Comparison of ENCODE assay signal across 27 mouse cellular contexts in genomic region chr1:193002307-193002706, GRCm38 (mm10). TPM values are rescaled to one million over a fixed set of nuclear protein-coding genes. Genes with fewer than 3 reads are reported as not detected.
A peak's percentile ranks its signal among the peaks of the same experiment; 100 is the strongest.
DNase-seq lines count a peak whose midpoint lies in the region; ATAC-seq and TF ChIP-seq lines count a peak whose summit lies in the region.
"Had no signal": no experiment of that assay in that cellular context is flagged by ENCODE, and none has a peak within 500 bp of the region (broad histone marks: within the 10 kb centered on the region; RNA-seq: fewer than 3 reads in every experiment).

No protein-coding gene starts in this region.

- H3K9ac ChIP-seq in heart, embryonic 11.5 days (ENCODE audit: low read depth, low read length): no peak overlapping the region
- no peak overlapping the region for H3K9ac ChIP-seq in MEL (ENCODE audit: control insufficient read depth, low read depth, low read length, poor library complexity, severe bottlenecking)
- H3K9ac ChIP-seq in liver, embryonic 16.5 days (ENCODE audit: low read depth, low read length): peak overlapping the region; percentile 33; the same call in 1 of the 2 replicates
- H3K9ac ChIP-seq in stomach, postnatal 0 days (ENCODE audit: low read length): no peak overlapping the region
- H3K9ac ChIP-seq: embryonic facial prominence, embryonic 12.5 days; heart, embryonic 12.5 days; hindbrain, embryonic 13.5 days; lung, embryonic 14.5 days; stomach, embryonic 15.5 days had no signal

- DNase-seq in heart, adult 18-20 months: no peak
- peak; percentile 30 for DNase-seq in MEL (ENCODE audit: low read depth, low spot score)
- no peak for DNase-seq in stomach, postnatal 0 days (ENCODE audit: low spot score)
- DNase-seq in adrenal gland, postnatal 25 days: no peak
- DNase-seq: adrenal gland, adult 2 months; cerebellum, adult 8-10 months; cerebellum, postnatal 25 days; gastrocnemius, postnatal 14 days; heart, postnatal 4 days; kidney, adult 18-20 months; layer of hippocampus, postnatal 36 days; left cerebral cortex, postnatal 4 days; lung, embryonic 14.5 days; midbrain, embryonic 14.5 days; thymus, postnatal 25 days had no signal

- no peak for TF ChIP-seq POLR2A in MEL (IDR thresholded peaks at IDR 0.05; ENCODE audit: control insufficient read depth in 1 of 2, insufficient read depth in 1 of 2, low read depth in 1 of 2, low read length in 2 of 2, poor library complexity in 1 of 2)

- H3K27ac ChIP-seq in heart, embryonic 11.5 days (ENCODE audit: low read depth, low read length): 0 out of 2 replicates have a peak overlapping the region, but pooled peaks have one; percentile 22
- H3K27ac ChIP-seq in MEL (ENCODE audit: control insufficient read depth, low read depth, low read length): peak overlapping the region; percentile 10
- peak overlapping the region; percentile 95 for H3K27ac ChIP-seq in liver, embryonic 16.5 days (ENCODE audit: low read length)
- H3K27ac ChIP-seq in stomach, postnatal 0 days (replicated peaks): no peak overlapping the region
- H3K27ac ChIP-seq: embryonic facial prominence, embryonic 12.5 days; hindbrain, embryonic 13.5 days; stomach, embryonic 15.5 days had no signal

- H3K79me2 ChIP-seq in MEL (ENCODE audit: control insufficient read depth, insufficient read depth, low read length, poor library complexity): no peaks in the 10 kb centered on the region

- no peaks in the 10 kb centered on the region for H3K27me3 ChIP-seq in heart, embryonic 11.5 days (ENCODE audit: control insufficient read depth, insufficient read depth, low read length)
- no peaks in the 10 kb centered on the region for H3K27me3 ChIP-seq in MEL (ENCODE audit: control insufficient read depth in 1 of 2, insufficient read depth in 2 of 2, low read length in 2 of 2)
- no peaks in the 10 kb centered on the region for H3K27me3 ChIP-seq in liver, embryonic 16.5 days (ENCODE audit: control insufficient read depth, insufficient read depth, low read depth, low read length)
- no peaks in the 10 kb centered on the region for H3K27me3 ChIP-seq in stomach, postnatal 0 days (ENCODE audit: control insufficient read depth, insufficient read depth, low read length)
- H3K27me3 ChIP-seq: embryonic facial prominence, embryonic 12.5 days; heart, embryonic 12.5 days; hindbrain, embryonic 13.5 days; stomach, embryonic 15.5 days had no signal

- no peaks in the 10 kb centered on the region for H3K4me1 ChIP-seq in heart, embryonic 11.5 days (ENCODE audit: control insufficient read depth, insufficient read depth, low read length)
- H3K4me1 ChIP-seq in MEL (ENCODE audit: control insufficient read depth in 1 of 2, insufficient read depth in 2 of 2, low read length in 2 of 2): peaks cover 4 to 10% of the 10 kb centered on the region in 2 experiments; a peak in 2 of 4 replicates
- H3K4me1 ChIP-seq in liver, embryonic 16.5 days (ENCODE audit: control insufficient read depth, low read depth, low read length): peaks cover 38% of the 10 kb centered on the region
- H3K4me1 ChIP-seq in stomach, postnatal 0 days (replicated peaks; ENCODE audit: control insufficient read depth, insufficient read depth): no peaks in the 10 kb centered on the region
- H3K4me1 ChIP-seq: embryonic facial prominence, embryonic 12.5 days; hindbrain, embryonic 13.5 days; stomach, embryonic 15.5 days had no signal

- H3K4me2 ChIP-seq in heart, embryonic 11.5 days: no peak overlapping the region
- peak overlapping the region; percentile 53 for H3K4me2 ChIP-seq in liver, embryonic 16.5 days (ENCODE audit: low read depth, low read length)
- no peak overlapping the region for H3K4me2 ChIP-seq in stomach, postnatal 0 days (replicated peaks; ENCODE audit: low read depth)
- H3K4me2 ChIP-seq: embryonic facial prominence, embryonic 12.5 days; heart, embryonic 12.5 days; hindbrain, embryonic 13.5 days; lung, embryonic 14.5 days; stomach, embryonic 15.5 days had no signal

- no peaks in the 10 kb centered on the region for H3K9me3 ChIP-seq in heart, embryonic 11.5 days (replicated peaks; ENCODE audit: control insufficient read depth, low read length)
- H3K9me3 ChIP-seq in MEL (replicated peaks; ENCODE audit: insufficient read depth, low read length): no peaks in the 10 kb centered on the region
- no peaks in the 10 kb centered on the region for H3K9me3 ChIP-seq in liver, embryonic 16.5 days (replicated peaks; ENCODE audit: control insufficient read depth, low read length)
- no peaks in the 10 kb centered on the region for H3K9me3 ChIP-seq in stomach, postnatal 0 days (ENCODE audit: control insufficient read depth, low read length)
- H3K9me3 ChIP-seq: embryonic facial prominence, embryonic 12.5 days; heart, embryonic 12.5 days; hindbrain, embryonic 13.5 days; stomach, embryonic 15.5 days had no signal

- no peak for TF ChIP-seq RAD21 in MEL (IDR thresholded peaks at IDR 0.05; ENCODE audit: low read depth, low read length)

- H3K4me3 ChIP-seq in heart, embryonic 11.5 days (ENCODE audit: low read depth, low read length): no peak overlapping the region
- no peak overlapping the region for H3K4me3 ChIP-seq in MEL (ENCODE audit: control insufficient read depth in 1 of 2, insufficient read depth in 1 of 2, low read depth in 2 of 2, low read length in 2 of 2)
- H3K4me3 ChIP-seq in liver, embryonic 16.5 days (ENCODE audit: low read depth, low read length): 0 out of 2 replicates have a peak overlapping the region, but pooled peaks have one; percentile 16
- H3K4me3 ChIP-seq in stomach, postnatal 0 days (ENCODE audit: low read depth, low read length): no peak overlapping the region
- H3K4me3 ChIP-seq: embryonic facial prominence, embryonic 12.5 days; heart, embryonic 12.5 days; hindbrain, embryonic 13.5 days; stomach, embryonic 15.5 days had no signal

- no peak for TF ChIP-seq CTCF in MEL (IDR thresholded peaks at IDR 0.05 in 2 of 3, conservative IDR thresholded peaks at IDR 0.05 in 1 of 3; ENCODE audit: control insufficient read depth in 1 of 3, insufficient read depth in 1 of 3, low read depth in 2 of 3, low read length in 3 of 3, poor library complexity in 1 of 3, severe bottlenecking in 1 of 3)
- TF ChIP-seq CTCF in stomach, postnatal 0 days (IDR thresholded peaks at IDR 0.05; ENCODE audit: low read depth): no peak

- H3K36me3 ChIP-seq in heart, embryonic 11.5 days (ENCODE audit: control insufficient read depth, insufficient read depth, low read length): no peaks in the 10 kb centered on the region
- H3K36me3 ChIP-seq in MEL (ENCODE audit: control insufficient read depth in 1 of 2, insufficient read depth in 2 of 2, low read length in 2 of 2): peaks cover 0 to 12% of the 10 kb centered on the region in 2 experiments; a peak in 2 of 4 replicates
- no peaks in the 10 kb centered on the region for H3K36me3 ChIP-seq in liver, embryonic 16.5 days (ENCODE audit: control insufficient read depth, insufficient read depth)
- no peaks in the 10 kb centered on the region for H3K36me3 ChIP-seq in stomach, postnatal 0 days (ENCODE audit: control insufficient read depth, insufficient read depth, low read length)
- H3K36me3 ChIP-seq: embryonic facial prominence, embryonic 12.5 days; heart, embryonic 12.5 days; hindbrain, embryonic 13.5 days; stomach, embryonic 15.5 days had no signal

- WGBS in heart, embryonic 11.5 days (ENCODE audit: insufficient replicate concordance): 76% methylated on average over 4 of the region's 4 CpGs
- WGBS in liver, embryonic 16.5 days (ENCODE audit: insufficient replicate concordance): 59% methylated on average over 4 of the region's 4 CpGs
- WGBS in stomach, postnatal 0 days: 77% methylated on average over 4 of the region's 4 CpGs

- TF ChIP-seq EP300 in MEL (IDR thresholded peaks at IDR 0.05; ENCODE audit: low read depth in 1 of 2, low read length in 2 of 2): no peak
- no peak for TF ChIP-seq EP300 in stomach, postnatal 0 days (optimal IDR thresholded peaks at IDR 0.05)

- no peak for ATAC-seq in heart, embryonic 11.5 days (replicated peaks; ENCODE audit: insufficient number of reproducible peaks, low FRiP score, low TSS enrichment)
- ATAC-seq in granulocyte monocyte progenitor cell, adult 5-6 weeks (replicated peaks; ENCODE audit: poor library complexity, severe bottlenecking): peak; percentile 86
- no peak for ATAC-seq in liver, embryonic 16.5 days (ENCODE audit: low read depth)
- ATAC-seq in stomach, postnatal 0 days (ENCODE audit: low FRiP score, low TSS enrichment): no peak
- ATAC-seq in inflammation-experienced regulatory T-cells, adult 6 months: no peak
- ATAC-seq: CD4-positive, CD25-positive, alpha-beta regulatory T cell, adult 4 months; forebrain, embryonic 16.5 days had no signal

TF ChIP-seq in MEL, 35 proteins besides CTCF, POLR2A, EP300 and RAD21 (continues in another document):
- no peak for TF ChIP-seq ELF1 (IDR thresholded peaks at IDR 0.05; ENCODE audit: low read depth, low read length)
- no peak for TF ChIP-seq MAZ (IDR thresholded peaks at IDR 0.05; ENCODE audit: low read depth, low read length)
- TF ChIP-seq JUND (IDR thresholded peaks at IDR 0.05; ENCODE audit: low read depth, low read length): no peak
- no peak for TF ChIP-seq USF1 (IDR thresholded peaks at IDR 0.05; ENCODE audit: low read depth, low read length)
- no peak for TF ChIP-seq MYB (IDR thresholded peaks at IDR 0.05; ENCODE audit: low read depth, low read length)
- TF ChIP-seq GABPA (IDR thresholded peaks at IDR 0.05; ENCODE audit: low read depth, low read length): no peak
- TF ChIP-seq MYC (IDR thresholded peaks at IDR 0.05; ENCODE audit: low read depth, low read length): no peak
- no peak for TF ChIP-seq TCF12 (IDR thresholded peaks at IDR 0.05; ENCODE audit: low read depth, low read length)
- TF ChIP-seq NRF1 (IDR thresholded peaks at IDR 0.05; ENCODE audit: insufficient read depth, low read depth, low read length, poor library complexity, severe bottlenecking): no peak
- no peak for TF ChIP-seq BHLHE40 (IDR thresholded peaks at IDR 0.05; ENCODE audit: borderline replicate concordance, low read depth, low read length)
- no peak for TF ChIP-seq SIN3A (IDR thresholded peaks at IDR 0.05; ENCODE audit: low read length)
- no peak for TF ChIP-seq TAL1 (IDR thresholded peaks at IDR 0.05; ENCODE audit: low read length)

RNA-seq across cellular contexts. Expression of gene Syt14, which starts 33.3 kb away (rescaled TPM):
- 2.3 and 2.4 TPM in 2 replicates for polyA plus RNA-seq in heart, embryonic 11.5 days (2014; fragmentation: Nextera tagmentation; extraction: Ambion mirVana)
- total RNA-seq in heart, adult 18-20 months (2021): under 1 TPM; 0.15 to 0.36 TPM
- 1.3 and 1.8 TPM in 2 replicates for total RNA-seq in MEL (2012; rRNA removed)
- 1 to 10 TPM in 1 of 2 experiments, not detected in 1; 2.4 TPM for polyA plus RNA-seq in MEL (2012; ENCODE audit: insufficient read depth in 1 of 2, insufficient read length in 2 of 2, low read depth in 1 of 2, low replicate concordance in 2 of 2, missing spikeins in 1 of 2)
- total RNA-seq in granulocyte monocyte progenitor cell, adult 5-6 weeks (2014; fragmentation: Nextera tagmentation): not detected in 2 replicates
- total RNA-seq in granulocyte monocyte progenitor cell, adult 5-6 weeks (2017): 0.21 and 0.47 TPM in 2 replicates
- polyA plus RNA-seq in liver, embryonic 16.5 days (2015; fragmentation: Nextera tagmentation; extraction: Ambion mirVana): 4.8 and 5.4 TPM in 2 replicates
- polyA plus RNA-seq in stomach, postnatal 0 days (2015; fragmentation: Nextera tagmentation; extraction: Ambion mirVana): 0.17 and 0.22 TPM in 2 replicates
- polyA plus RNA-seq in inflammation-experienced regulatory T-cells, adult 6 months (2017; shearing (Covaris generic)): not detected
- 8.8 and 12.8 TPM in 2 replicates for total RNA-seq in adrenal gland, postnatal 25 days (2021)
- total RNA-seq: megakaryocyte-erythroid progenitor cell, adult 5-6 weeks; monocyte, adult 5-6 weeks had no signal
